Mouse (Mus musculus): ENCODE data around the gene Pdzrn4. TPM values are rescaled to one million over a fixed set of nuclear protein-coding genes. Genes with fewer than 3 reads are reported as not detected.

Gene Pdzrn4
- polyA plus RNA-seq, 1 experiment from 2014 or later, result 1.9 TPM

DNA sequence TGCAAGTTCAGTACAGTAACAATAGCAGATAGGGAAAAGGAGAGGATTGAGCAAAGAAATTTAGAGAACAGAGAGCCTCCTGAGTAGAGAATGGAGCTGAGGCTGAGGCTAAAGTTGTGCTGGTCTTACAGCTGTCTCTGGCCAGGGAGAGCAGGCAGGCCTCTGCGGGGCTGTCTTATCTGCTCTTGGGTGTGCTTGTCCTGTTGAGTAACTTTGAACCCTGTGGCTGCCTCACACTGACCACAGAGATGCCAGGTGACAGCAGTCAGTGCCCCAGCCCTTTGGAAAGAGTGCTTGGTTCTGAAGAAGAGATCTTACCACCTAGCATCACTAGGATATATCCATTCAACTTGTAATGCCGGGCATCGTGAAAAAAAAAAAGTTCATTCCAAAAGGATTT lies 214.2 kb downstream of the Pdzrn4 start:
- WGBS, result 82% methylated on average over 3 of the region's 3 CpGs
- H3K36me3 ChIP-seq, result no peaks in the 10 kb centered on the region
- H3K4me1 ChIP-seq (replicated peaks), result no peaks in the 10 kb centered on the region
- no peak overlapping the region for H3K4me2 ChIP-seq (replicated peaks)
- no peak for ATAC-seq
- no peak overlapping the region for H3K9ac ChIP-seq
- no peak overlapping the region for H3K4me3 ChIP-seq (replicated peaks)
- no peaks in the 10 kb centered on the region for H3K9me3 ChIP-seq
- no peak overlapping the region for H3K27ac ChIP-seq
- no peaks in the 10 kb centered on the region for H3K27me3 ChIP-seq (replicated peaks)

DNA sequence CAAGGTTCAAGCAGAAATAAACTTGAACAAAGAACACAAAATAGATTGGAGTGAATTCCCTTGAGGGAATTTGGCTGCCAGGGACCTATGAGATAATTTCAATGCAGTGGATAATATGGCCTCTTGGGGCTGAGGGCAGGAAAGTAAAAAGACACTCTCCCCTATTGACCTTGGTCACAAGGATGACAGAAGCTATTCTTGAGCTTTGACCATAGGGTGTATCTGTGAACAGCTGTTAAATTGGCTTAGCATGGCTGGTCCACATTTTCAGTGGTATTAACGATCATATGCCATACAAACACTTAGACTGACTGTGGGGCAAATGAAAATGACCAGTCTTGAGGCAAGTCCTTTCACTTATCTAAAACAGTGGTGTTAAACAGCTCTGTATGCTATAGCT lies 215.7 kb downstream of the Pdzrn4 start:
- Histone ChIP-seq H3K9ac (no peak overlapping the region), H3K27me3 (replicated peaks) (no peaks in the 10 kb centered on the region), H3K36me3 (no peaks in the 10 kb centered on the region), H3K4me3 (replicated peaks) (no peak overlapping the region), H3K4me1 (replicated peaks) (no peaks in the 10 kb centered on the region), H3K27ac (no peak overlapping the region), H3K9me3 (no peaks in the 10 kb centered on the region), H3K4me2 (replicated peaks) (no peak overlapping the region)
- ATAC-seq, result no peak
- WGBS, result 89% methylated on average over 1 of the region's 1 CpGs

DNA sequence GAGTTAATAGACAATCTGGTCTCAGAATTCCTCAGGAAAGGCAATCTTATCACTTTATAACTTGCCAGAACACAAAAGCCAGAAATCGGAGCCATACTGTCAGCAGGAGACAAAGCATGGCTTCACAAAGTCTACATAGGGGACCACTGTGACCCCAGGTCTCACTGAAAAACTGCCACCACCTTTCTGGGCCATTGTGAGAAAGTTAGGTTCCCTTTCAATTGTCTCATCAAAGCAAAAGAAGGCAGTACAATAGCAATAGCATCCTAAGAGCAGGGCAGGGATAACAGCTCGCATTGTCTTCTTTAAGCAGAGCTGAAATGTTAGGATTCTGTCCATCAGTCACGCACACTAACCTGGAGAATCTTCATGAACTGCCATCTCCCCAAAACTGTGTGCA lies 216.5 kb downstream of the Pdzrn4 start:
- 84% methylated on average over 3 of the region's 3 CpGs for WGBS
- Histone ChIP-seq H3K27ac (no peak overlapping the region), H3K4me2 (replicated peaks) (no peak overlapping the region), H3K4me1 (replicated peaks) (no peaks in the 10 kb centered on the region), H3K4me3 (replicated peaks) (no peak overlapping the region), H3K9ac (no peak overlapping the region), H3K9me3 (no peaks in the 10 kb centered on the region), H3K36me3 (no peaks in the 10 kb centered on the region), H3K27me3 (replicated peaks) (no peaks in the 10 kb centered on the region)
- ATAC-seq, result no peak

DNA sequence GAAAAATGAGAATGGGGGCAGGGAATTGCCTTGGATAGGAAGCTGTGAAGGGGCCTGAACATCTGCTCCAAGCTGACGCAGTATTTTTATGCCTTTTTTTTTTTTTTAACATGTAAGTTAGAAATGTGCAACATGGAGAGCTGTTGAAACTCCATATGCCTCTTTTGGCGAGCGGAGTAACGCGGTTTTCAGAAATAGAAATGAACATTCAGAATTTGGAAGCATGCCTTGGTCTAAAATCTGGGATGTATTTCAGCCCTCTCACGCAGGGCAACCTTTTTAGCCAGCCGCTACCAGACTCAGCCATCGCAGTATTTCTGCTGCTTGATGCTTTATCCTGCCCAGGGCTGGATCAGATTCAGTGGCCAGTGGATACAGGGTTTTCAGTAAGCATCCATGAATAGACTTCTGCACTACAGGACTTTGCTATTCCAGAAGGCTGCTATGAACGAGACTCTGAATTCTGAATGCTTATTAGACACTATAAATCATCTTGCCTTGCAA lies 225.1 kb downstream of the Pdzrn4 start:
- H3K36me3 ChIP-seq, result no peaks in the 10 kb centered on the region
- H3K4me3 ChIP-seq (replicated peaks), result no peak overlapping the region
- H3K27ac ChIP-seq, result no peak overlapping the region
- no peaks in the 10 kb centered on the region for H3K9me3 ChIP-seq
- no peak for ATAC-seq
- H3K27me3 ChIP-seq (replicated peaks), result no peaks in the 10 kb centered on the region
- H3K4me1 ChIP-seq (replicated peaks), result no peaks in the 10 kb centered on the region
- H3K4me2 ChIP-seq (replicated peaks), result no peak overlapping the region
- 74% methylated on average over 9 of the region's 9 CpGs for WGBS
- no peak overlapping the region for H3K9ac ChIP-seq

DNA sequence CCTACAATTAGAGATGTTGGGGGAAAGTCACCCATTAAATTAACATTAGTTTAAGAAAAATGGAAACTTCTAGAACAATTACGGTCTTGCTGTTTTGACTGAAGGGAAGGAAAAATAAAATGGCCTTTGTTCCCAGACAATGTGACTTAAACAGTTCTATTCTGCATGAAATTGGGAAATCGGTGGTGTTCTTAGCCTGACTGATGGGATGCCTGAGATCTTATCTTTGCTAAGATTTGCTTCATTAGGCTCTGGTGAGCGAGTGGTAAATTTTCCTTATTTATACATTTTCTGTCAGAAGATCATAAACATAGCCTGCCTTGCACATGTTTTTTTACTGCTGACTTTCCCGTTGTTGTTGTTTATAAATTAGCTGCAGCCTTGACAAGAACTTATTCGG lies 225.6 kb downstream of the Pdzrn4 start:
- Histone ChIP-seq H3K9ac (no peak overlapping the region), H3K9me3 (no peaks in the 10 kb centered on the region), H3K27ac (no peak overlapping the region), H3K4me2 (replicated peaks) (no peak overlapping the region), H3K4me3 (replicated peaks) (no peak overlapping the region), H3K4me1 (replicated peaks) (no peaks in the 10 kb centered on the region), H3K27me3 (replicated peaks) (no peaks in the 10 kb centered on the region), H3K36me3 (no peaks in the 10 kb centered on the region)
- ATAC-seq, result no peak
- WGBS, result 56% methylated on average over 5 of the region's 5 CpGs

DNA sequence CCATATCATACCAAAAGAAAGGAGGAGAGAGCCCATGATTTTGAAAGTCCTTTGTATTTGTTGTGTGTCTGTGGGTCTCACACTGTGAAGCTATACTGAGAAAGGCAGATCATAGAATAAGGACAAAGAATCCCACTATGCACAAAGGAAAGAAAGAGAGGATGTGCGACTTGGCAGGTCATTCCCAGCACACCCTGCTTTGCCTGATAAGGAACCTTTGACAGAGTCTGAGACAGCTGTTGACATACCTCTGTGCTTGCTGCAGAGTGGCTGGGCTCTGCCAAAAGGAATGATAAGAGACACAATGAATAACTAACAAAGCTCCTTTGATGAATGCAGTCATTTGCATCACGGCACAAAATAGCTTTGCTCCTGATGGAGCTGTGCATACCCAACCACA lies 232.5 kb downstream of the Pdzrn4 start:
- no peak for ATAC-seq
- no peak overlapping the region for H3K9ac ChIP-seq
- WGBS, result 25% methylated on average over 2 of the region's 2 CpGs
- H3K4me3 ChIP-seq (replicated peaks), result no peak overlapping the region
- H3K4me2 ChIP-seq (replicated peaks), result no peak overlapping the region
- H3K36me3 ChIP-seq, result no peaks in the 10 kb centered on the region
- no peaks in the 10 kb centered on the region for H3K4me1 ChIP-seq (replicated peaks)
- no peaks in the 10 kb centered on the region for H3K27me3 ChIP-seq (replicated peaks)
- no peaks in the 10 kb centered on the region for H3K9me3 ChIP-seq
- H3K27ac ChIP-seq, result no peak overlapping the region

DNA sequence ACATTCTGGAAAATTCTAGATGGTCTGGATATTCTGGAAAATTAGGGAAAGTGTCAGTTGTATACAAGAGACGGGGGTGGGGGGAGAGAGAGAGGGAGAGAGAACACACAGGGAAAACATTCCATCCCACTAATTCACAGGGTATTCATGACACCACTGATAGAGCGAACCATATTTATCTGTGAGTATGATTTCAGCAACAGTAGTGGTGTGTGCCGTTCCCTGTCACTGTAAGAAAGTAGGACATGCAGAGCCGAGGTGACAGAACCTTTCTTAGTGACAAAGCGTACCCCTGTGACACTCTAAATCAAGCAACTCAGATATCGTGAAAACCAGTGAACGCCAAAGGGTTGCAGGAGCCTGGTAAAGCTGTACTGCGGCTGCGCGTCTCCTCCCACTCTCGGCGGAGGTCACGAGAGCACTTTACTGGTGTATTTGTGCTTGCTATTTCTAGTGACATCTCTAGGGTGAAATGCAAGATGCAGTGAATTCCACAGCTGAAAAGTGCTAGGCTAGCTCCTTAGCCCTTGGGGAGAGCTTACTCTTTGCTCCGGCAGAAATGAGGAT lies 237.4 kb downstream of the Pdzrn4 start:
- 88% methylated on average over 14 of the region's 14 CpGs for WGBS

DNA sequence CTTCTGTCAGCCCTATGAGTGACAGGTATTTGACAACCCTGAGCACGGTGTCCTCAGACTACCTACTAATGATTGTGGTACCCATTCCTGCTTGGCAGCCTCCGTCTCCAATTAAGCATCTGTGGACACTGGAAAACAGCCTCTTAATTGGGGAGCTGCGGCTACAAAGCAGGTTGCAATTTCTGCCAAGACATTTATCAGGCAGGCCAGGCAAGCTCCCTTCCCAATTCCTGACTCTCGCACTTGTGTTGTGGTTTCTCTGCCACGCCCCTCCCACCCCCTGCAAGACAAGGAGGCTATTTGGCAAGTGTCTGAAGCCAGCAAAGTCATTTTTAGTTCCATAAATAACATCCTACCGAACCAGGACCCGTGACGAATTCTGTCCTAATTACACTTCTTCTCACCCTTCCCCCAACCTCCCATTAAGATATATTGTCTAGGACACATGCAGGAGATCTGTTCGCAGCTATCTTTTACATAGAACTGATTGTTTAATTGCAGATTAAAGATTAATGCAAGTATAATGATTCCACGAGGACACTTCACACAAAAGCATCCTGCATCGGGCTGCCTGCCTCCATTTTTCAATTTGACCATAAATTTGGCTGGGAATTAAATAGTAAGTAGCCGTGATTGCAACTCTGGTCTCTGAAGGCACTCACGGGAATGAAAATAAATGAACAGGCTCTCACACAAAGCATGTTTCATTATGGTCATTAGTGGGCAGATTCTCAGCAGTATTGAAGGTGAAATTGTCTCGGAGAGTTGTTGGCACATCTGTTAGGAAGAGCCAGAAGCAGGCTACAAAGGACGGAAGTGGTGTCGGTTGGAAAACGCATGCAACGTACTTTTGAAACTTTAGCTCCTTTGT lies 243.8 kb downstream of the Pdzrn4 start:
- no peaks in the 10 kb centered on the region for H3K27me3 ChIP-seq (replicated peaks)
- H3K4me2 ChIP-seq (replicated peaks), result no peak overlapping the region
- H3K36me3 ChIP-seq, result no peaks in the 10 kb centered on the region
- no peak for ATAC-seq
- H3K27ac ChIP-seq, result no peak overlapping the region
- no peaks in the 10 kb centered on the region for H3K4me1 ChIP-seq (replicated peaks)
- H3K9me3 ChIP-seq, result no peaks in the 10 kb centered on the region
- WGBS, result 76% methylated on average over 18 of the region's 18 CpGs
- H3K4me3 ChIP-seq (replicated peaks), result no peak overlapping the region
- no peak overlapping the region for H3K9ac ChIP-seq

More for the DNA sequence above, 237.4 kb downstream of the Pdzrn4 start:
- Histone ChIP-seq H3K4me1 (replicated peaks) (no peaks in the 10 kb centered on the region), H3K4me3 (replicated peaks) (no peak overlapping the region), H3K4me2 (replicated peaks) (no peak overlapping the region), H3K9ac (no peak overlapping the region), H3K27ac (no peak overlapping the region), H3K9me3 (no peaks in the 10 kb centered on the region), H3K36me3 (no peaks in the 10 kb centered on the region), H3K27me3 (replicated peaks) (no peaks in the 10 kb centered on the region)
- ATAC-seq, result no peak

DNA sequence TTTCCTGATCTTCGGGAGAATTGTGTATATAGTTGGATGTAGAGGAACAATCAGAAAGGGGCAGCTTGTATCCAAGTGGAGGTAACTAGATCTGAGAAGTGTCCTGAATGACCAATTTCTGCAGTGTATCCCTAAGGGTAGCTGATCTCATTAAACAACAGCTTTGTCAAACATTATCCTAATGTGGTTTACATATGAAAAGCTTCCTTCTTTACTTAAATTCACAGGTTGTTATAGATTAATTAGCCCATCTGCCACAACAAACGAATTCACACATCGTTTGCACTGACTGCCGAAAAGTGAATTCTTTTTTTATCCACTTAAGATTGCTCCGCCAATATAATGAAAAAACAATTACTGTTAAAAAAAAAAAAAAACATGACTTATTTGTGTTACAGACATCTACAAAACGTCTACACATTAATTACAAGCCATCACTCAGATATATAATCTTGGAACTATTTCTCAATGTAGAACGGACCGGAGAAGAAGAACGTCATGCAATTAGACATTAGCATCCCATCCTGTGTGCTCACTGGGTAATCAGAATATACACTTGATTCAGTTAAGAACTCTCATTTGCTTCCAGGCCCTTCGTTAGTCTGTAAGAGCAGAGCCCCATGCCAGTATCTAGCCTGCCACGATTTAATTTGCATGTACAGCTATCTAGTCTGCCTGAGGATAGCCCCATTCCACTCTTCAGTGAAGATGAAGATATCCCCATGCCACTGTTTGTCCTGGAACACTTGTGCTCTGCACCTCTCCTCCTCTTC lies 274.8 kb downstream of the Pdzrn4 start:
- H3K27me3 ChIP-seq (replicated peaks), result no peaks in the 10 kb centered on the region
- no peaks in the 10 kb centered on the region for H3K4me1 ChIP-seq (replicated peaks)
- H3K4me3 ChIP-seq (replicated peaks), result no peak overlapping the region
- H3K27ac ChIP-seq, result no peak overlapping the region
- no peak for ATAC-seq
- no peak overlapping the region for H3K9ac ChIP-seq
- no peaks in the 10 kb centered on the region for H3K9me3 ChIP-seq
- H3K36me3 ChIP-seq, result no peaks in the 10 kb centered on the region
- 88% methylated on average over 11 of the region's 11 CpGs for WGBS
- H3K4me2 ChIP-seq (replicated peaks), result no peak overlapping the region

DNA sequence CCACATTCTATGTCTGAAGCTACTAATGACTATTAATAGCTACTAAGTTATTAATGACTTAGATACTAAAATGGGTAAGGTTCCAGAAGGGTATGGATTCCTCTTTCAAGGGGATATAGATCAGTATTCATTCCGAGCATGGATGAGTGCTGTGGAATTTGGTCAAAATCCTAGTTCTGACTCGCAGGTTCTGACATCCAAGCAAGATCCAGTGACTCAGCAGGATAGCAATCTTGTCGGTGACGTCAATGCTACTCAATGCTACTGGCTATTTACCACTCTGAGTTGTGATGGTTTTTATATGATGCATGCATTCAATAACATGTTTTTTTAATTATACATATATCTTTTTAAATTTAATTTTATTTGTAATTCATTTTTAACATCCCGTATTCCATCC lies 279.4 kb downstream of the Pdzrn4 start:
- Histone ChIP-seq H3K9ac (no peak overlapping the region), H3K27me3 (replicated peaks) (no peaks in the 10 kb centered on the region), H3K4me3 (replicated peaks) (no peak overlapping the region), H3K4me2 (replicated peaks) (no peak overlapping the region), H3K9me3 (no peaks in the 10 kb centered on the region), H3K4me1 (replicated peaks) (no peaks in the 10 kb centered on the region), H3K27ac (no peak overlapping the region), H3K36me3 (no peaks in the 10 kb centered on the region)
- WGBS, result 86% methylated on average over 5 of the region's 5 CpGs
- no peak for ATAC-seq

DNA sequence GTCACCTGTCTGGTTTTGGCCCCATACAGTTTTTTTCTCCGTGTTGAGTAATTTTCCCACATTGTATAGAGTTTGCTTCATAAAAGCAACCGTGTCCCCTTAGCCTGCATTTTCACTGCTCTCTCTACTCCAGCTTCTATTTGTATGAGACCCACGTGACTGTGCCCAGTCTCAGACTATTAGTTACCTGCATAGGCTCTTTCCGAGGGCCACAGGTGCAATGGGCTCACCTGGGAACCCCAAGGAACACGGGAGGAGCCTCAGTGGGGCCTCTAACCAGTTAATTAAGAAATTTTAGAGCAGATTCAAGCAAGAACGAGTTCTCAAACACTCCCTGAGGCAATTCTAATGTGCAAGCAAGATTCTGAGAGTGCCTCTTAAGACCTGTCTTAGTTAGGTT lies 281.7 kb downstream of the Pdzrn4 start:
- no peaks in the 10 kb centered on the region for H3K9me3 ChIP-seq
- no peak overlapping the region for H3K9ac ChIP-seq
- no peaks in the 10 kb centered on the region for H3K4me1 ChIP-seq (replicated peaks)
- H3K27me3 ChIP-seq (replicated peaks), result no peaks in the 10 kb centered on the region
- no peak overlapping the region for H3K4me3 ChIP-seq (replicated peaks)
- no peak overlapping the region for H3K4me2 ChIP-seq (replicated peaks)
- no peaks in the 10 kb centered on the region for H3K36me3 ChIP-seq
- 74% methylated on average over 6 of the region's 6 CpGs for WGBS
- H3K27ac ChIP-seq, result no peak overlapping the region
- no peak for ATAC-seq

DNA sequence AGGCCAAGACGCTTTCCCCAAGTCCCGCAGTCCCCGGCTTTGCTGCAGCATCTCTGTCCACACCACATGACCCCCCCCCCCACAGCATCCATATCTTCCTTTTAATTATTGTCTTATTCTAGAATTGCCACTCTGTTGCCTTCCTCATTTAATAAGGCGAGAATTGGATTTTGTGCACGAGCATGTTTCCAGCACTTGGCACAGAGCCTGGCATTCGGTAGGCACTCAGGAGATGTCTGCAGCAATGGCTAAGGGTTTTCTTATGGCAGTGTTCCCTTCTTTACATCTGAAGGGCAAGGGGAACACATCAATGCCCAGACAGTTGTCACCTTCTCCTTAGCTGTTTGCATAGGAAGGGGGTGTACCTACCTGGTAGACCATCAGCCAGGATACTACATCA lies 282.9 kb downstream of the Pdzrn4 start:
- WGBS, result 89% methylated on average over 6 of the region's 6 CpGs
- no peak for ATAC-seq
- H3K27me3 ChIP-seq (replicated peaks), result no peaks in the 10 kb centered on the region

More for the DNA sequence above, 282.9 kb downstream of the Pdzrn4 start:
- Histone ChIP-seq H3K4me1 (replicated peaks) (no peaks in the 10 kb centered on the region), H3K4me2 (replicated peaks) (no peak overlapping the region), H3K4me3 (replicated peaks) (no peak overlapping the region), H3K27ac (no peak overlapping the region), H3K9me3 (no peaks in the 10 kb centered on the region), H3K36me3 (no peaks in the 10 kb centered on the region), H3K9ac (no peak overlapping the region)

Data from intestine, embryonic 15.5 days (tissue).